Mouse (Mus musculus): ENCODE data around the gene Pde4d. TPM values are rescaled to one million over a fixed set of nuclear protein-coding genes. Genes with fewer than 3 reads are reported as not detected.

Gene Pde4d
- polyA plus RNA-seq, 3 experiments from 2014 or later: 6.8 to 7.6 (median 7.4) TPM

GRCm38 (mm10) chr13:109425548-109425947, 975.8 kb downstream of the Pde4d start:
- ATAC-seq: no peak

- no peak for ATAC-seq
Measured at GRCm38 (mm10) chr13:109426058-109426457, 976.3 kb downstream of the Pde4d start.

- ATAC-seq: no peak
Measured at GRCm38 (mm10) chr13:109427541-109427940, 977.8 kb downstream of the Pde4d start.

- no peak for ATAC-seq
Measured at GRCm38 (mm10) chr13:109429544-109429943, 979.8 kb downstream of the Pde4d start.

- ATAC-seq: no peak
Measured at GRCm38 (mm10) chr13:109437231-109437776, 987.6 kb downstream of the Pde4d start.

DNA sequence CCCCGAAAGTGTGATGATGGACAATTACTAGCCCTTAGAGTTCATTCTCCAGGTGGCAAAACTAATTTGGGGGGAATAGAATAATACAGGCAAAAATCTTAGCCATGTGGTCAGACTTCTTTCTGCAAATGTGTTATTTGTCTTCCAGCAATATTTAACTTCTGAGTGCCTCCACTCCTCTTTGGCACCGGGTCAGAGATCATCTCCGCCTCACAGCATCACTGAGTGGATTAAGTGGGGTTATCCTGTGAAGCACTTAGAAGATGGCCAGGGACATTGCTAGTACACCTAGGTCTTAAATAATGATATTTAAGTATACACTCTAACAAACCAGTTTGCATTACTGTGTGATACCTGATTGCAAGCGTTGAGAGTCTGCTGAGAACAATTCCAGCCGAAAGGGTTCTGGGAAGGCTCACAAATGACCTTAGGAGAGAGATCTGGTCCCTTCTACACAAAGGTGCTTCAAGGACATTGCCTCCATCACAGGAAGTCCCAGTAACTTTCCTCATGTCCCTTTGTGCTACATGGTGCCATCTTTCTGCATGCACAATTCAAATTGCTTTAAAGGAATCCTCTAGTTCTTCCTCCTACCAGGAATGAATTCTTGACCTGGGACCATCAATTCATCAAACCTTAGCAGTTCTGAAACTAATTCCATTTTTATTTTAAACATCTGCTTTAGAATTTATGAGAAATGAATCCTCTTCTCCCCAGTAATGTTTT, 989.9 kb downstream of the Pde4d start:
- no peak for ATAC-seq

- ATAC-seq: no peak
Measured at GRCm38 (mm10) chr13:109440331-109440730, 990.6 kb downstream of the Pde4d start.

DNA sequence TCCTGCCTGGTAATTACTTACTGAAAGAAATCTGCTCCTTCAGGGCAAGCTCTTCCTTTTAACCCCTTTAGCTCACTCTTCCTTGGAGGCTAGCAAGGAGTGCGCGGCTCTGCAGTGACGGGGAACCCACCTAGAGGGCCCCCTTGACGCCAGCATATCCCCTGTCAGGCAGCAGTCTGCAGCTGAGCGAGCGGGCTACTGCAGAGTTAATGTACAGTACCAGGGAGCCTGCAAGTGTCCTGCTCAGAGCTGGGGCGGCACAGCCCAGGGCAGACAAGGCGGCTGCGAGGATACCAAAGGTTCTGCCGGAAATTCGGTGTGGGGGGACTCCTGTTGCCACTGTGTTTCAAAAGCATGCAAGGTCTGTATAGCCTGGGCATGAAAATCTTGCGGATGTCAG, 991.1 kb downstream of the Pde4d start:
- ATAC-seq: no peak

DNA sequence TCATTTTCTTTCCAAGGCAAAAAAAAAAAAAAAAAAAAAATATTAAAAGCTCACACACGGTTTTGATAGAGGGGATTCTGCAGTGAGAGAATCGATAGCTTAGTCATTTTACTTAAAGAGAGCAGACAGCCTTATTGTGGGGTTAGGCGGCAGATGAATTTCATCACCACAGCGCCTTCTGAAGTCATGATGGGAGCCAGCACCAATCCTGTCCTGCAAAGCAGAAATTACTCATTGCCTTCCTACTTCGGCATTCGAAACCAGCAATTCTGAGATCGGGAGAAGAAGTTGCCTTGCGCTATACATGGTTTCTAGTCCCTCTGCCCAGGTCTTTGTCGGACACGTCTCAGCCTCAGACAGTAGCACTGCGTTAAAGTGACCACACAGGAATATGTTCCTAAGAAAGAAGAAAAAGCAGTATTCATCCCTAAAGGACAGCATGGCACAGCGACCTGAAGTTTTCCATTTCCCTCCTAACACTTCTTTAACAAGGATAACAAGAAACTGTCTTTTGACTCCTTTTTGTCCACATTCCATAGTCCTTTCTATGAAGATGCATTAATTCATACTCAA, 991.7 kb downstream of the Pde4d start:
- ATAC-seq: no peak

GRCm38 (mm10) chr13:109446138-109446537, 996.4 kb downstream of the Pde4d start:
- no peak for ATAC-seq

GRCm38 (mm10) chr13:109448121-109448520, 998.4 kb downstream of the Pde4d start:
- ATAC-seq: no peak

DNA sequence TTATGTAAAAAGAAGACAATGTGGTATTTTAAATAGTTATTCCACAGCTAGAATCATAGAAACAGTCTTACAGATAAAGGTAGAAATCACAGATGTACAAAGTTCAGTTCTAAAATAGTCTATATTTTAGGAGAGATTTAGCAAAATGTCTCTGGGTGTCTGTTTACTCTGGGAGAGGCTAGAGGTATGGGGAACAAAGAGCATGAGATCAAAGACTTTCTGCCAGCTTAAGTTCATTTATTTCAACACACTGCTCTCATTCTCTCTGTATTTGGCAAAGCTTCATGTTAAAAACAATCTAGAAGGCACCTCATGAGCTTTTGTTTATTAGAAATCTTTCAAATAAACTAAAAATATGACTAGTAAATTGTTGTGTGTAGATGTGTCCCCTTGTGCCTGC, 1024.6 kb downstream of the Pde4d start:
- no peak for ATAC-seq

DNA sequence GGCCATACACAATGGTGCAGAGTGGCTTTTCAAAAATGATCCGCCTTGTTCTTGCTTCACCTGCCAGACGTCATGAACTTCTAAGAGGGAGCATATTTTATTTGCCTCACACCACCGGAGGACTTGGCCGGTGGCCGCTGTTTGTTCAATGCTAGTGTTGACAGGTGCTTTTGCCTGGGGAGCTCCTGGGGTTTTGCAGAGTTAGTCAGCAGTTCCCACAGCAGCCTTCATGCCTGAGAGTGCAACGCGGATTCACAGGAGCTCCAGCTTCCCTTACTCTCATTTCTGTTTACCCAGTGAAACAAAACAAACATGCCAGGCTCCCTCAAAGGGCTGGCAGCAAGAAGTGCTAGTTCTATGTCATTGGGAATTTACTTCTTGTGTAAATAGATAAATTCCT, 1031.7 kb downstream of the Pde4d start:
- ATAC-seq: no peak

DNA sequence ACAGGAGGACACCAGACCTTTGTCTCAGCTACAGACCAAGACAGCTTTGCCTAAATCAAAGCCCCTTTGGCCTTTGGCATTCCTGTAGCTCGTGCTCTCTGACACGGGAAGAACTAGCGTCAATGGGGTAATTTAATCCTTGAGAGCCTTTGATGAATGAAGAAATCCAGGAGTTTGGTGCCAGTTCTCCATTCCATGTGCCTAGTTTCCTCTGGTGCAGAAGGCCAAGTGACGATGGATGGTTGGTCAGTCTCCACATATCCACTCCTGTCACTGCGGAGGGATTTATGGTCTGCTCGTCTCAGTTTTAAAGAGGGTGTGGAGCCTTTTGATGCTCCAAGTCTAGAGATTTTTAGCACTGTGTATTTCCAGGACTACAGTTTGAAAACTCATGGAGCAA, 1036.4 kb downstream of the Pde4d start:
- no peak for ATAC-seq

DNA sequence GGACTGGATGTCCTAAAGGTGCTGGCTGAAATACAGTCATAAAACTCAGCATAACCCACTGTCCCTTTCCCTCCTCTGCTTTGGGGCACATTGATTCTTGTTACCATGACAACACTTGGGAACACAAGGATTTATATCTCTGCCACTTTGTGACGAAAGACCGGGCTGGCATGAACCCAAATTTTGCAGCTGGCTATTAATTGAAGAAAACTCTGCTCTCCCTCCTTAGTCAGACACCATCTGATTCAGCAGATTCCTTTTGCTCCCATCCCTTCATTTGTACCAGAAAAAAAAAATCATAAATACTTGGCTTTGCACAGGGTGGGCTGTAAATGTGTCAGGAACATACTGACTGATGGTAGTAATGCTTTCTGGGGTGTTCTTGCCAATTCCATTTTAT, 1037.6 kb downstream of the Pde4d start:
- no peak for ATAC-seq

DNA sequence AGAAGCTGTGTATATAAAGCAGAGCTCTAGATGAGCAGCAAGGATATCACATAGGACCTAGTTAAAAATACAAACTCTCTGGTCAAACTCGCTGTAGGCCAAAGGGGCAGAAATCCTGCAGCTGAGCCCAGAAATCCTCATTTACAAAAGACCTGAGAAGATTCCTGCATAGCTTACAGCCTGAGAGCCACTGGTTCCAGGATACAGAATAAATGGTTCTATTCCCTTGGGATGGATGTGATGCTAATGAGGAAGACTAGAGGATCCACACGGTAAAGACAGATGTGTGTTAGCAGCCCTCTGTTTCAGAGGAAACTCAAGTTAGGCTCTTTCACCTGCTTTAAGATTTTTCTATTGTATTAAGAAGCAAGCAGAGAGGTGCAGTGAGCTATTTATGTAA, 1041.1 kb downstream of the Pde4d start:
- ATAC-seq: no peak

- no peak for ATAC-seq
Measured at GRCm38 (mm10) chr13:109491829-109492228, 1042.1 kb downstream of the Pde4d start.

- ATAC-seq: no peak
Measured at GRCm38 (mm10) chr13:109500336-109500735, 1050.6 kb downstream of the Pde4d start.

- ATAC-seq: no peak
Measured at GRCm38 (mm10) chr13:109502796-109503195, 1053.0 kb downstream of the Pde4d start.

- no peak for ATAC-seq
Measured at GRCm38 (mm10) chr13:109506754-109507153, 1057.0 kb downstream of the Pde4d start.

DNA sequence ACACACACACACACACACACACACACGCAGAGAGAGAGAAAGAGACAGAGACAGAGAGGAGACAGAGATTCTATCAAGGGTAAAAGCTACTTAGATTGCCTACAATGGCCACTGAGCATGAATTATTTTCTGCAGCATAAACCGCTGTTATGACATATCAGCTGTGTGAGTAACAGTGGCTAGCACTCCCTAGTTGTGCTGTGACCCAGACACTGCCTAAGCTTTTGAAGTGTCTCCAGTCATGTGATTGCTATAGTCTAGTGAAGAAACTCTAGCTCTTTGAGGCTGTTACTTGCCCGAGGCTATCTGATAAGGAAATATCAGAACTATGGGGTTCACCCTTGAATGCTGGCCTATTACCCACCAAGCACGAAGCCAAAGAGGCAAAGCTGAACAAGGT, 1058.7 kb downstream of the Pde4d start:
- no peak for ATAC-seq

GRCm38 (mm10) chr13:109518194-109518593, 1068.4 kb downstream of the Pde4d start:
- no peak for ATAC-seq

GRCm38 (mm10) chr13:109519485-109519884, 1069.7 kb downstream of the Pde4d start:
- no peak for ATAC-seq

GRCm38 (mm10) chr13:109519966-109520646, 1070.4 kb downstream of the Pde4d start:
- ATAC-seq: no peak

Measured in inflammation-experienced regulatory T-cells, adult 6 months (primary cell).